Mouse (Mus musculus): ENCODE measurements around the gene Cd93.

Gene Cd93

DNA sequence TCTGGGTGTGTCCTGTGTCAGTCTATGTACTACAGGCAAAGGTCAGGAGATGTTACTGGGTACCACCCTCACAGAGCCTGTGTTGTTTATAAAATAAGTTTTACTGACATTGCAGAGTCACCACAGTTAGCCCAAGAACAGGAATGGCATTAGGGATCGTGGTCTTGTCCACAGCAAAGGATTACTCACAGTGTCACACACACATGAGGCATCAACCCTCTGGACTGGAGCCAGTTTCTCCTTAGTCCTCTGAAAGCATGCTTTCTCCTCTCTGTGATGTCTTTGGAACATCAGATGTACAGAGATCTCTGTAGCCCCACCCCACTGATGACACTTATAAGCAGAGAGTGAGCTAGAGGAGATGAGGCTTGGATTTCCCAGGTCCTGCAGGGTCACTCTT, 41.1 kb downstream of the Cd93 start:
- peak; percentile 65 for DNase-seq (ENCODE audit: low read depth)

DNA sequence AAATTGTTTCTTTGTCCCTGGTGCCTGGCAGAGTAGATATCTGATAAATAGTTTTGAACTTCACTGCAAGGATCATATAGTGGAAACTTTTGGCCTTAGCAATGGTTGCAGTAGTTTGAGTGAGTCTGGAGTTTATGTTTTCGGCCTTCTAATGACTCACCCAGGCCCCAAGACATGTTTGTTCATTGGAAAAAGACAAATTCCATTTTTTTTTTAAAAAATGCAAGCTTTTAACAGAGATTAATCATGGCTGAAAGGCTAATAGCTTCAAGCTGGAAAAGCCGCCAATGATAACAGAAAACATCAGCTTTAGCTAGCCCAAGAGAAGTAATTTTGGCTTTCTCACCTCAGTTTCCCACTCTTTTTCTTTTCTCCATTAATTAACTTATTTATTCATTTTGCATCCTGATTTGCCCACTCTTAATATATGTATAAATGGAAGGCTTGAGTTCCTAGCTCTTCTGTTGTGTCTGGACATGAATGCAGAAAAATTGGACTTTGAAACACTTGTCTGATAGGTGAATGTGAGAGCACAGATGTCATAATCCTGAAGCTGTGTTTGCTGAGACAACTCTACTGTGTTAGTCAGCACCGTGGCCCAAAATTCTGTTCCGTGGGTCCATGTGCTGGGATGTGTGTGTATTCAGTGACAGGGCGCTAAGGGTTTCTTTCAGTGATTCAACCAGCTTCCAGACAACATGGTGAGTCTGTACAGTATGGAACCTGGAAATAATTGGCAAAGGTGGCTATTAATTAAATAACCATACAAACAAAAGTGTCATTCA, 44.3 kb downstream of the Cd93 start:
- peak; percentile 81 for DNase-seq (ENCODE audit: low read depth)

DNA sequence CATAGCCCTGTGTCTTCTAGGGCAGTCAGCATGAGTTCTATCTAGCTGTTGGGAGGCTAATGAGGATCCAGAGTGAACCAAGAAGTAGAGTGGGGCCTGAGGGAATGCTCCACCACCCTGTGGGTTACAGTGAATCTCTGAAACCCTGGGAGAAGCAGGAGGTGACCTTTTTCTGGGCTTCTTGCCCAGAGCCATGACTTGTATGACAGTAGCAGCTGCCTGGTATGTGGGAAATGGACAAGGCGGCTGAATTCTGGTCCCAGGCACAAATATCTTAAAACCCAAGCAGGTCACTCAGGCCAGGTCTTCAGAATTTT, 45.6 kb downstream of the Cd93 start:
- DNase-seq (ENCODE audit: low read depth): peak; percentile 69

DNA sequence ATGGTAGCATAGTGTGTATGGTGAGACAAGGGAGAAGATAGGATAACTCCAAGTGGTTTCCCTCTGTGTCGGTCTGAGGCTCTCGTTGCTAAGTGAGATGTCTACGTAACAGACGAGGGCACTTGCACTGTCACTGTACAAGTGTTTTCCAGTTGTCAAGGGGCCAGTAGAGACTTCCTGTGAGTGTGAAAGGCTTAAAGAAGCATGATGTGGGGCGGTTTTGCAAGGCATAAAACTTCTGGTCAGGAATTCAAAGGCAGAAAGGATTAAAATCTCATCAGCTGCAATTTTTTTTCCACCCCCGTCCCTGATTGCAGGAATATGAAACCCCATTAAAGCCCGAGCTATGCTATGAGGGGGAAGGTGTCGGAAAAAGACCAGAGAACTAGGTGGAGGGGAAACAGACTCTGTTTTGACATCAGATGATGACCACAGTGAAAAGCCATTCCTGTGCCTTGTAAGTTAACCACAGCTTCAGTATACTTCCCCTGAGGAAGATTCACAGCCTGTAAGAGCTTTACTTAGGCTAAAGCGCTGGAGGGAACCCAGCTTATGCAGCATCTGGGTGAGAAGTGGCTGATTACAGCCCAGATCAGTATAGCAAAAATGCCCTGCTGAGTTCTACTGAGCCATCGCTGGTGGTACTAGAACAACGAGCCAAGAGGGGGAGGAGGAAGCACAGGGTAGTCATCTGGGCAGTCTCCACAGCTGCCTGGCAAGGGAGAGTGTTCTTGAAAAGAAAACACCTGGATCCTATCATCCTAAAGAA, 46.2 kb downstream of the Cd93 start:
- DNase-seq (ENCODE audit: low read depth): peak; percentile 74

DNA sequence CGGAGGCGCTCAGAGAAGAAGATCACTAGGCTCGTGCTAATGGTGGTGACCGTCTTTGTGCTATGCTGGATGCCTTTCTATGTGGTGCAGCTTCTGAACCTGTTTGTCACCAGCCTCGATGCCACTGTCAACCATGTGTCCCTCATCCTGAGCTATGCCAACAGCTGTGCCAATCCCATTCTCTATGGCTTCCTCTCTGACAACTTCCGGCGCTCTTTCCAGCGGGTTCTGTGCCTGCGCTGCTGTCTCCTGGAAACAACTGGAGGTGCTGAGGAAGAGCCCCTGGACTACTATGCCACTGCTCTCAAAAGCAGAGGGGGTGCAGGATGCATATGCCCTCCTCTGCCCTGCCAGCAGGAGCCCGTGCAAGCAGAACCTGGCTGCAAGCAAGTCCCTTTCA, 47.2 kb downstream of the Cd93 start:
- no peak for DNase-seq (ENCODE audit: low read depth)

DNA sequence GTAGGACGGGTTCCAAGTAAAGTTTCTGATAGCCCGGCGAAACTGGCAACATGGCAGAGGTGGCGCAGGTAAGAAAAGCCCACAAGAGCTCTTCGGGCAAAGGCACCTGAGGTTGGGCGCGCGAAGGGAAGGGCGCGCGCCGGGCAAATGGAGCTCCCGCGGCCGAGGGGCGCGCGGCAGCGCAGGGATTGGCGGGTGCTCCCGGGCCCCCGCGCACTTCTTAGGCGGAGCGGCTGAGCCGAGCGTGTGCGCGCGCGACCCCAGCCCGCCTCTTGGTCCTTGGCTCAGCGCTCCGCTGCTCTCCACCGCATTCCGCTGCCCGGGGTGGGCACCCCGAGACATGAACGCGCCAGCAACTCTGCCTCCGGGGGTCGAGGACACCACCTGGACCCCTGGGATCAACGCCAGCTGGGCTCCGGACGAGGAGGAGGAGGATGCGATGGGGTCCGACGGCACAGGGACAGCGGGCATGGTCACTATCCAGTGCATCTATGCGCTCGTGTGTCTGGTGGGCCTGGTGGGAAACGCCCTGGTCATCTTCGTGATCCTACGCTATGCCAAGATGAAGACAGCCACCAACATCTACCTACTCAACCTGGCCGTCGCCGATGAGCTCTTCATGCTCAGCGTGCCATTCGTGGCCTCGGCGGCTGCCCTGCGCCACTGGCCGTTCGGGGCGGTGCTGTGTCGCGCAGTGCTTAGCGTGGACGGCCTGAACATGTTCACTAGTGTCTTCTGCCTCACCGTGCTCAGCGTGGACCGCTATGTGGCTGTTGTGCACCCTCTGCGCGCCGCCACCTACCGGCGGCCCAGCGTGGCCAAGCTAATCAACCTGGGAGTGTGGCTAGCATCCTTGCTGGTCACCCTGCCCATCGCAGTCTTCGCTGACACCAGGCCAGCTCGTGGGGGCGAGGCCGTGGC, 48.0 kb downstream of the Cd93 start, which contains the start of gene Sstr4:
Gene Sstr4, plus strand, starts transcription at position 214 of the 921 bp plus-strand sequence.
- no peak for DNase-seq (ENCODE audit: low read depth)

DNA sequence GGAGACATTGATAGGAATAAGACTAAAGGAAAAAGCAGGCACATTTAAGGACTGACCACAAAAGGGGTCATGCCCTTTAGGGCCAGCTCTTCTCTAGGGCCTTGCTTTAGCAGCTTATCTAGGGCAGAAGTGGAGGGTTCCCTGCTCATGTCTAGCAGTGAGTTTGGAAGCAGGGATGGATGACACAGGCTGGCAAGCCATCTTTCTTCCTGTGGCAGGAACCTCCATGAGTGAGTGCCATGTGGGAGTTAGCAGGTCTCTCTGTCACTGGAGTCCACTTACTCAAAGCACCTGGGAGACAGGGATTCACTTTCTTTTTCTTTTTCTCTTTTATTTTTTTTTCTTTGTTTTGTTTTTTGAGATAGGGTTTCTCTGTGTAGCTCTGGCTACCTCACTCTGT, 49.5 kb downstream of the Cd93 start:
- no peak for DNase-seq (ENCODE audit: low read depth)

DNA sequence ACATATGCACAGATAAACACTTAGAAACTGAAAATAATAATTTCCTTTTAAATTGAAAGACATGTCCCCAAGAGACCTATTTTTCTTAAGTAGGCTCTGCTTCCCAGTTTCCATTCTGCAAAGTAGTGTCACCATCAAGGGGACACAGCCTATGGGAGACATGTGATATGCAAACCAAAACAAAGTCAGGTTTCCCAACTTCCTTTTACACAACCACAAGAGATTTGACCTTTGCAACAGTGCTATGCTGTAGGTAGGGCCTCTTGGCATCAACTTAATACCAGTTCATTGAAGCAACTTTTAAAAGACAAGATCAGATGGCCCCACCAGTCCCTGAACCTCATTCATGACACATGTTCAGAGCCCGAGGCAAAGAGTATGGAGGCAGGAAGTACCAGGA, 50.2 kb downstream of the Cd93 start:
- DNase-seq (ENCODE audit: low read depth): no peak

DNA sequence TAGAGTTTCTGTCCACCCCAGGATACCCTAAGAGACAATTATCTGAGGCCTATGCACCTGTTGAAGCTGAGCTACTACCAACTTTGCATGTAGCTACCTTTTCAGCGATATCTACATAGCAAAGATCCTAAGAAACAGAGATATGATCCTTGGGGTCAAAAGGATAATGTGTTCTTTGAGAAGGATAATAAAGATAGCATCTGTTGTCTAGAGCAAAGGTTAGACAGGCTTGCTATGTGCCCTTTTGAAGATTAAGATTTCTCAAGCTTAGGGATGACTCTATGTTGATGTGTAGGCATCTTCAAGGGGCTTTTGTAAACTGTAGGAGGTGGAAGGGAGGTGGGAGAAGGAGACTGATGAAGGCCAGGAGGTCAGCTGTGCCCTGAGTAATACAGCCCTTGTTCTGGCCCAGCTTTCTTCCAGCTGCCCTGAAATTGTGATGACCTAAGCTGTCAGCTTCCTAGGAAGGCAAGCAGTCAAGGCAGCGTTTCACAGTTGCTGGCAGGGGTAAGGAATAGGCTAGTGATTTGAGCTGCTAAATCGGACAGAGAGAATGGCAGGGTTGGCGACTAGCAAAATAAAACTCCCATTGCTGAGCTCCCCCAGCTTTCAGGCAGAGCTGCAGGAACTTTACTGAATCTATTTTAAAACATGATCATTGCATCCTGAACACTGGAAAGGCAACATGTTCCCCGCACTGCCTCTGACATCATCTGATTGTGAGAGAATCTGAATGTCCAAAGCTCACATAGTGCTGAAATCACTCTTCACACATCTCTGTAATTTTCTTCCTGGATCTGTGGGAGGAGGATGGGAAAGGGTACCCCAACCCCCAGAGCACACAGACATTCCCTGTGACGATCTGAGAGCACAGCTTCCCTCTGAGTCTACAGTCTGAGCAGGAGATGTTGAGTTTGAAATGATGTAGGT, 55.4 kb downstream of the Cd93 start:
- no peak for DNase-seq (ENCODE audit: low read depth)

DNA sequence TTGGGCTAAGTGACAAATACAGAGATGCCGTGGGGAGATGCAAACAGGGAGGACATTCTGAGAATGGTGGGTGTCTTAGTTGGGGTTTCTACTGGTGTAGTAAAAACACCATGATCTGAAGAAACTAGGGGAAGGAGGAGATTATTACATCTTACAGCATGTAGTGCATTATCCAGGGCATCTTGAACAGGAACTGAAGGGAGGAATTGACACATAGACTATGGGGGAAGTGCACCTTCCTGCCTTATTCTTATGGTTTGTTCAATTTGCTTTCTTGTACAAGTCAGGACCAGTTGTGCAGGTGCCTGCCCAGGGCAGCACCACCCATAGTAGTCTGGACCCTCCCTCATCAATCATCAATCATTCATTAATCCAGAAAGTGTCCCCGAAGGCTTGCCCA, 56.4 kb downstream of the Cd93 start:
- DNase-seq (ENCODE audit: low read depth): no peak

All from NIH3T3 (cell line).